Mouse (Mus musculus) c-Kit-negative CD71-positive TER-119-positive erythroid progenitor cells, embryonic 14.5 days (primary cell): ENCODE results near the gene Stx11.

Experiments used
- DNase-seq: peaks from one replicate; pipeline ENCODE4 v3.0.0-alpha.2; 2013; ENCODE audit warnings: low read depth, low spot score

The Stx11 gene

GRCm38 (mm10) chr10:12915826-12916225 lies 48.3 kb downstream of the Stx11 start:
- DNase-seq, result no peak

- DNase-seq, result no peak
Observed at GRCm38 (mm10) chr10:12914203-12914602, 49.9 kb downstream of the Stx11 start.

GRCm38 (mm10) chr10:12911981-12912530 lies 52.0 kb downstream of the Stx11 start:
- DNase-seq, result no peak

GRCm38 (mm10) chr10:12911451-12911850 lies 52.6 kb downstream of the Stx11 start:
- no peak for DNase-seq

GRCm38 (mm10) chr10:12909891-12910290 lies 54.2 kb downstream of the Stx11 start:
- DNase-seq, result no peak

- no peak for DNase-seq
Observed at GRCm38 (mm10) chr10:12909179-12909578, 54.9 kb downstream of the Stx11 start.

- DNase-seq, result no peak
Observed at GRCm38 (mm10) chr10:12904140-12904528, 60.0 kb downstream of the Stx11 start.

- DNase-seq, result no peak
Observed at GRCm38 (mm10) chr10:12903440-12904139, 60.5 kb downstream of the Stx11 start.

- DNase-seq, result no peak
Observed at GRCm38 (mm10) chr10:12899901-12900300, 64.2 kb downstream of the Stx11 start.

GRCm38 (mm10) chr10:12893339-12893738 lies 70.8 kb downstream of the Stx11 start:
- no peak for DNase-seq

- no peak for DNase-seq
Observed at GRCm38 (mm10) chr10:12888373-12888772, 75.7 kb downstream of the Stx11 start.
